Mouse (Mus musculus): ENCODE results near the gene Prpf40a.

- TF ChIP-seq POLR2A (IDR thresholded peaks at IDR 0.05; ENCODE audit: insufficient read depth, low read depth, low read length) (no peak), CTCF (IDR thresholded peaks at IDR 0.05; ENCODE audit: insufficient read depth, low read depth, low read length) (no peak)
Observed at GRCm38 (mm10) chr2:53106472-53106871, 84.6 kb downstream of the Prpf40a start.

All from olfactory bulb, adult 2 months (tissue).